Mouse (Mus musculus): ENCODE data around the gene Gabrg3. TPM values are rescaled to one million over a fixed set of nuclear protein-coding genes. Genes with fewer than 3 reads are reported as not detected.
"Not testable (repeated sequence)": the region's sequence is repeated elsewhere in the genome, so short reads cannot be mapped to it uniquely, and the experiment has no call there.

Gabrg3 gene
- polyA plus RNA-seq, 1 experiment from 2014 or later = 1.7 TPM

DNA sequence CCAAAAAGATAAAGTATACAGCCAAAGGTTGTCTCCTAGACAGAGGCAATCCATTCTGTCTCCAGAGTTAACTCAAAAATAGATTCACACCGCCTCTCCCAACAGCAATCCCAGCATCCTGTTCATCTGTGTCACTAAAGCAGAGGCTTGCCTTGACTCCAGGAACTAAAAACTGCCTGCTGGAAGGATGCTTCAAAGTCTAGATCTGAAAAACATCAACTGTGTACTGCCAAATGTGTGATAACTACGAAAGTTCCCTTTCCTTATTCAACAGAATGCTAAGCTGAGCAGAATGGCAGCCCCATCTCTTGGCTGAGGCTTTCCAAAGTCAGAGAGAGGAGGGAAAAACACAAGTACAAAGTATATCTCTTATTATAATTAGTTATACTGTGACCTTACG, 90.3 kb downstream of the Gabrg3 start:
- H3K9me3 ChIP-seq = no peaks in the 10 kb centered on the region
- no peak overlapping the region for H3K4me2 ChIP-seq (replicated peaks)
- H3K9ac ChIP-seq (replicated peaks) = no peak overlapping the region
- H3K4me1 ChIP-seq (replicated peaks) = no peaks in the 10 kb centered on the region
- no peak overlapping the region for H3K4me3 ChIP-seq (replicated peaks)
- no peak for ATAC-seq
- 82% methylated on average over 3 of the region's 3 CpGs for WGBS
- H3K27me3 ChIP-seq = no peaks in the 10 kb centered on the region
- no peak overlapping the region for H3K27ac ChIP-seq
- H3K36me3 ChIP-seq = no peaks in the 10 kb centered on the region

DNA sequence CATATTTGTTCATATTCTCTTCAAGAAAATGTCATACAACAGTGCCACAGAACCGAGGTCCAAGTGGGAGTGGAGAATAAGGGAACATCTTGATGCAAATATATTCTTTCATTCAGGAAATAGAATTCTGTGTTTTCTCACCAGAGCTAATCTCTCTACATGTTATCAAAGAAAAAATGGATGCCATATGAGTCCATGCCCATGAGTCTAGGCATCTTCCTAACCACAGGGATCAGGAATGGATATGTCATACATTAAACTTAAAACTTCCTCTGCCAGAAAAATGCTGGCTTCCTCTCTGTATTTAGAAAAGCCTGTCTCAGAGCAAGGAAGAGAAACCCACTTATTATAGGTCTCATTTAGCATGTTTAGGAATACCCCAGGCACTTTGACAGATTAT, 92.9 kb downstream of the Gabrg3 start:
- Histone ChIP-seq H3K36me3 (no peaks in the 10 kb centered on the region), H3K27ac (no peak overlapping the region), H3K9ac (replicated peaks) (no peak overlapping the region), H3K4me3 (replicated peaks) (no peak overlapping the region), H3K9me3 (no peaks in the 10 kb centered on the region), H3K27me3 (no peaks in the 10 kb centered on the region), H3K4me2 (replicated peaks) (no peak overlapping the region), H3K4me1 (replicated peaks) (no peaks in the 10 kb centered on the region)
- ATAC-seq = no peak
- 78% methylated on average over 1 of the region's 1 CpGs for WGBS

DNA sequence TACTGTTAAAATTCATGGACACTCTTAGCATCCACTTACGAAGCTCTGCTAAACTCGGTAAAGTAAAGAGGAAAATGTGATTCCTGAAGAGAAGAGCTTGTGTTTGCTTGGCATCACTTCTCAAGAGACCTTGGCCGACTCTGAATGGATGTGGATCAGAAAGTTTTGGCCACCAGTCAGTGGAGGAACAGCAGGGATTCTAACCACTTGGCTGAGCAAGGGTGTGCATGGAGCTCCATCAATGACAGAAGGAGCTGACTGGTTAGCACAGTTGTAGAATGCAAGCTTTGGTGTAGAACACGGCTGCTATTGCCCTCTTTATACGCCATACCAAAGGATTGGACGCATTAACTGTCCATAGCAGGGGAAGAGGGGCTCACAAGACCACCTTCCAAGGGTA, 93.4 kb downstream of the Gabrg3 start:
- H3K4me1 ChIP-seq (replicated peaks) = no peaks in the 10 kb centered on the region
- no peak overlapping the region for H3K9ac ChIP-seq (replicated peaks)
- no peak for ATAC-seq
- H3K27me3 ChIP-seq = no peaks in the 10 kb centered on the region
- H3K9me3 ChIP-seq = no peaks in the 10 kb centered on the region
- WGBS = 90% methylated on average over 6 of the region's 6 CpGs
- H3K4me2 ChIP-seq (replicated peaks) = no peak overlapping the region
- H3K27ac ChIP-seq = no peak overlapping the region
- no peaks in the 10 kb centered on the region for H3K36me3 ChIP-seq
- no peak overlapping the region for H3K4me3 ChIP-seq (replicated peaks)

DNA sequence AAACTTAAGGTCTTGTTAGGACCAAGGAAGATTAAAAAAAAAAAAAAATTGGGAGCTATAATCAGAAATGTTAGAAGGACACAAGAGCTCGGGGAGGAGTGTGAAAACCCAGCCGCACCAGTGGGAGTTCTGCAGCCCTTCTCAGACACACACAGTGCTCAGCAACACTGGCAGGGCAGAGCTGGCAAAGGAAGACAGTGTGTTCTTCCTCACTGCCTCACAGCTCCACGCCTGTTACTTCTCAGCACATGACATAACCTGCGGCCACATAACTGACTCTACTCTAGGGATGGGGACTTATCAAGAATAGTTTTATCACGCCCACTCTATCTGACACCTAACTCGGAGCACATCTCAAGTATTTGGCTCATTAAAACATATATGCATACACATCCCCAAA, 103.8 kb downstream of the Gabrg3 start:
- Histone ChIP-seq H3K4me2 (replicated peaks) (no peak overlapping the region), H3K27ac (no peak overlapping the region), H3K9ac (replicated peaks) (no peak overlapping the region), H3K9me3 (no peaks in the 10 kb centered on the region), H3K4me1 (replicated peaks) (no peaks in the 10 kb centered on the region), H3K36me3 (no peaks in the 10 kb centered on the region), H3K4me3 (replicated peaks) (no peak overlapping the region), H3K27me3 (no peaks in the 10 kb centered on the region)
- ATAC-seq = no peak
- WGBS = 92% methylated on average over 6 of the region's 6 CpGs

DNA sequence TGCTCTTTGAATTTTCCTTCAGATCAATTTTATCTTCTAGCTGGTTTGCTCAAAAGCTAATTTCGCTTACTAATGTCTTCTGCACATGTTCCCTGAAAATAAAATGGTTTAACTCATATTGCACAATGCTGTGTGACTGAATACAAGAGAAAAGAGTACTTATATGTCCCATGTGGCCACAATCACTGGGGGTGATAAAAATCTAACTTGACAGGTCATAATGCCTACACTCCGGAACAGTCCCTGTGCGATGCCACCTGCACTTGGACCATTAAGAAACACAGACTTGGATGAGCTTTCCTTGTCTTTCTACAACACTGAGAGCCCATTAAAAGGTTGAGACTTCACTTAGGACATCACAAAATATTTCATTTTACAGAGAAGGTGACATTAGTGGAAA, 108.1 kb downstream of the Gabrg3 start:
- no peak overlapping the region for H3K27ac ChIP-seq
- H3K4me2 ChIP-seq (replicated peaks) = no peak overlapping the region
- H3K9me3 ChIP-seq = no peaks in the 10 kb centered on the region
- no peaks in the 10 kb centered on the region for H3K4me1 ChIP-seq (replicated peaks)
- no peak overlapping the region for H3K9ac ChIP-seq (replicated peaks)
- no peaks in the 10 kb centered on the region for H3K36me3 ChIP-seq
- no peaks in the 10 kb centered on the region for H3K27me3 ChIP-seq
- ATAC-seq = no peak
- 89% methylated on average over 3 of the region's 3 CpGs for WGBS
- no peak overlapping the region for H3K4me3 ChIP-seq (replicated peaks)

DNA sequence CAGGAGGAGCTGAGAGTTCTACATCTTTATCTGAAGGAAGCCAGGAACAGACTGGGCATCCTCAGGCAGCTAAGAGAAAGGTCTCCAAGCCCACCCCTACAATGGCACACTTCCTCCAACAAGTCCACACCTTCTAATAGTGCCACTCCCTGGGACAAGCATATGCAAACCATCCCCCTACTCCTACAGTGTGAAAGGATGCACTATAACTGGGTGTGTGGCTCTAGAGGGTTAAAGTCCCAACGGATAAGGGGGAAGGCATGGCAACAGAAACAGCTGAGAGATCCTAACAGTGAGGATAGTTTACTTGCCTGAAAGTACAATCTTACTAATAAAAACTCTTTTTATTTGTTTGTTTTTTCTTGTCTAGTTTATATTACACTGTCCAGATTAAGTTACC, 126.8 kb downstream of the Gabrg3 start:
- Histone ChIP-seq H3K27ac (no peak overlapping the region), H3K9ac (replicated peaks) (no peak overlapping the region), H3K36me3 (no peaks in the 10 kb centered on the region), H3K4me2 (replicated peaks) (no peak overlapping the region), H3K27me3 (no peaks in the 10 kb centered on the region), H3K4me3 (replicated peaks) (no peak overlapping the region), H3K4me1 (replicated peaks) (no peaks in the 10 kb centered on the region), H3K9me3 (peaks cover 5% of the 10 kb centered on the region; the same call in 1 of the 2 replicates)
- ATAC-seq = no peak
- WGBS = 71% methylated on average over 1 of the region's 1 CpGs

DNA sequence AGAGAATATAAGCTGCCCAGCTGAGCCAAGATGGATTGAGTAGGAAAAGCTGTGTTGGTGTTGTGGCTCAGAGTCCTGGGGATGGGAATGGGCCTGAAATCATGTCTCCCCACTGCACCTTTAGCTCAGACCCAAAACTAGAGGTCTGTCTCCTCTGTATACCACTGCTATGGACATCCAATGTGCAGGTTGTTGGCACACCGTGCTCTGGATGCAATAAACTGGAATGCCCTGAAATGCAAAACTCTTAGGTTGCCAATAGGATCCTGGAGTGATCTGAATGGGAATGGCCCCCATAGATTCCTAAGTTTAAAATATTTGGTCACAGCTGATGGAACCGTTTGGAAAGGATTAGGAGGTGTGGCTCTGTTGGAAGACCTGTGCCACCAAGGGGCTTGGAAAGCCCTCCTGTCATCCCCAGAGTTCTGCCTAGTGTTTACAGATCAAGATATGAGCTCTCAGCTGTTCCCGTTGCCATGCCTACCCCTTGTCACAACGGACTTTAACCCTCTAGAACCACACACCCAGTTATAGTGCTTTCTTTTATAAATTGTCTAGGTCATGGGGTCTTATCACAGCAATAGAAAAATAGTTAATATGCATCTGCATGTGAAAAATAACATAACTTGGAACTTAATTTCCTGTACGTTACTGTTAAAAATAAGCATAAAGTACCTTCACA, 128.0 kb downstream of the Gabrg3 start:
- ATAC-seq = no peak
- Histone ChIP-seq H3K4me2 (replicated peaks) (no peak overlapping the region), H3K9ac (replicated peaks) (no peak overlapping the region), H3K4me3 (replicated peaks) (no peak overlapping the region), H3K36me3 (no peaks in the 10 kb centered on the region), H3K9me3 (peaks cover 5% of the 10 kb centered on the region; the same call in 1 of the 2 replicates), H3K4me1 (replicated peaks) (no peaks in the 10 kb centered on the region), H3K27ac (no peak overlapping the region), H3K27me3 (no peaks in the 10 kb centered on the region)
- WGBS = 83% methylated on average over 5 of the region's 5 CpGs

DNA sequence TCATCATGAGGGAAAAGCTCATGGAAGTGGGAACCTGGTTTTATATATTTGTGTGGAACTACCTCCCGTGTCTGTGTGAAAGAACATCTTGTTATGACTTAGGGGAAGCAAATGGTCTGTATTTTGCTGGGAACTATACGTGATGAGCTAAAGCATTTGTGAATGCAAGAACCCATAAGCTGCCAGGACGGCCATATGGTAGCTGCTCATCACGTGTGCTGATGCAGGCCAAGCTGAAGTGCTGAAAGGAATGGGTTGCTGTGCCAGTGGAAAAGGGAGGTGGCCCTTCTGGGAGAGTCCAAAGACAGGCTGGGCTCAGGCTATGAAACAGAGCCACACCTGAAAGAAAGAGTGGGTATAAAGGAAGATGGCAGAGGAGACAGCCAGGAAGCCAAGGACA, 143.0 kb downstream of the Gabrg3 start:
- no peaks in the 10 kb centered on the region for H3K4me1 ChIP-seq (replicated peaks)
- no peak overlapping the region for H3K27ac ChIP-seq
- H3K4me3 ChIP-seq (replicated peaks) = no peak overlapping the region
- no peak overlapping the region for H3K4me2 ChIP-seq (replicated peaks)
- ATAC-seq = no peak
- WGBS = 87% methylated on average over 4 of the region's 4 CpGs
- H3K36me3 ChIP-seq = no peaks in the 10 kb centered on the region
- H3K9ac ChIP-seq (replicated peaks) = no peak overlapping the region
- no peaks in the 10 kb centered on the region for H3K27me3 ChIP-seq
- no peaks in the 10 kb centered on the region for H3K9me3 ChIP-seq

DNA sequence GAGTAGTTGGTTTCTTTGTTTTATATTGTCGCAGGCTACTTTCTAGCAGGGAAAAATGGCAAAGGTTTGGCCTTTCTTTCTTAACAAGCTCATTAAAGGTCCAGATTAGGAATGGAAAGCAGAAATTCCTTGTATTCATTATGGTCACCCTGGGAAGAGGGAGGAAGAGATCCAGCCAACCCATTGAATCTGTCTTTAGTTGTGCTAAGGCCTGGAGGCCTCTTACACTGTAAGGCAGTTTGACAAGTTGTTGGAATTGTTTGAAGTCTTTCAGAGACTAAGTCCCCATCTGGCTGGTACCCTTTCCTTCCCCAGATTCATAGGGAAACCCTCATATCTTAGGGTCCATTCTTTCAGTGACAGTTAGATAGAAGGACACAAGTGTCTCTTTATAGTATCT, 172.9 kb downstream of the Gabrg3 start:
- H3K4me3 ChIP-seq (replicated peaks) = no peak overlapping the region
- no peaks in the 10 kb centered on the region for H3K4me1 ChIP-seq (replicated peaks)
- no peak overlapping the region for H3K4me2 ChIP-seq (replicated peaks)
- no peak overlapping the region for H3K9ac ChIP-seq (replicated peaks)
- WGBS = 65% methylated on average over 1 of the region's 1 CpGs
- H3K36me3 ChIP-seq = no peaks in the 10 kb centered on the region
- no peak for ATAC-seq
- H3K27me3 ChIP-seq = no peaks in the 10 kb centered on the region
- no peaks in the 10 kb centered on the region for H3K9me3 ChIP-seq
- no peak overlapping the region for H3K27ac ChIP-seq

DNA sequence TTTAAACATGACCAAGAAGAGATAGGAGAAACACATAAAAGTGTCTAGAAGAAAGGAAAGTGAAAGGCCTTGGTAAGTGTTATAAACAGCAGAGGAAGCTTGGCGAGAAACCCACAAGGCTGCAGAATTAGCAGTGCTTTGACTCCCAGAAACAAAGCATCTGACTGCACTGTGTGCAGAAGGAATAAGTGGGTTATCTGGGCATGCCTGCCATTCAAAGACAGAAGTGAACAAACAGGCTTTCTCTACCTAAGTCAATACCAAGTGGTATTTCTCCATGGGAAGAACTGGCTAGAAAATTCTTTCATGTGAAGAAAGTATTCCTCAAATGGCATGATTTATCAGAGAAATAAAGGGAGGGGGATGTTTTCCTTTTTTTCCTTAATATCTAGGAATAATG, 201.0 kb downstream of the Gabrg3 start:
- H3K27me3 ChIP-seq = no peaks in the 10 kb centered on the region
- 29% methylated on average over 1 of the region's 1 CpGs for WGBS
- no peak overlapping the region for H3K4me3 ChIP-seq (replicated peaks)
- H3K9ac ChIP-seq (replicated peaks) = no peak overlapping the region
- H3K27ac ChIP-seq = no peak overlapping the region
- no peak overlapping the region for H3K4me2 ChIP-seq (replicated peaks)
- no peak for ATAC-seq
- H3K36me3 ChIP-seq = no peaks in the 10 kb centered on the region
- no peaks in the 10 kb centered on the region for H3K4me1 ChIP-seq (replicated peaks)
- H3K9me3 ChIP-seq = no peaks in the 10 kb centered on the region

DNA sequence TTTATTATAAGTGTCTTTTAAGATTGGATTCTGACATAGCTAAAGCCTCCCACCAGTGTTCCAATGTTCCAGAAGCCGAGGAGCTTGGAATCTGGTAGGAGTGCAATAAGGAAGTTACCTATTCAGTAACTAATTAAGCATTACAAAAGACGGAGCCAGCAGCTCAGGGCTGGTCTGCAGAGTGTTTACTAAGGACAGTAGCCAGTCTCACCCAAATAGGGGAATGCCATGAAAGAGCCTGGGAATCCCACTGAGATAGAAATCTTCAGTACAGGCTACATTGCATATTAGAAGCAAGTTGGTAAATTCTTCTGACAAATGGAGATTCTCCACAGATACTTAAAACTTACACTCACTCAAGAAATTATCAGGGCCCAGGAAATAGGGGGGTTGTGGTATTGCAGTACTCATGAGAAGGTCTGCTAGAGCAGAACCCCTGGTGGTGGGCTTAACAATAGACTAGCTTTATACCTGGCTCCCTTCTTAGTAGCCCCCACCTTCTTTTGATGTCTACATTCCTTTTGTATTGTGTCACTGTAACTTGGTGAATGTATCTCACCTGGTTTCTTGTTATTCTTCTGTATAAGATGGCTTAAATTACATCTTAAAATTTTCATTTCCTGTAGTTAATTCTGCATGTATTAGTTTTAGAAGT, 211.0 kb downstream of the Gabrg3 start:
- ATAC-seq; H3K4me1 ChIP-seq (replicated peaks); H3K9me3 ChIP-seq; H3K4me2 ChIP-seq (replicated peaks); H3K36me3 ChIP-seq; H3K4me3 ChIP-seq (replicated peaks); H3K27ac ChIP-seq; H3K9ac ChIP-seq (replicated peaks); H3K27me3 ChIP-seq: not testable (repeated sequence)
- 62% methylated on average over 2 of the region's 2 CpGs for WGBS

DNA sequence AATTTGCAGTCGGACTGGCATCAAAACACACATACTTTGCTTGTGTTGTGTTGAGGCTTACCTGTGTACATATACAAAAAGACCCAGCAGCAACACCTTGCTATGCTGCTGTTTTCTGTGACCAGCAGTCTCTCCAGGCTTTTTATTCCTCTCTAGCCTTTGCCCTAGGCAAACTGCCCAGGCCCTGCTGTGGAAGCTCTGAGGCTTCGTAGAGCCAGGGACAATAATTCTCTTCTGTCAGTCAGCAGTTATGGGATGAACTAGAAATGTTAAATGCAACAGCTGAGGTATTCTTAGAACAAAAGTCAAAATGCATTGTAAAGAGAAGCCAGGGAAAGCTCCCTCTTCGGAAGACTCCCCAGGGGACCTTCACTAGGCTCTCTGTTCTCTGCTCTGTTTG, 220.1 kb downstream of the Gabrg3 start:
- Histone ChIP-seq H3K4me3 (replicated peaks) (no peak overlapping the region), H3K27ac (no peak overlapping the region), H3K27me3 (no peaks in the 10 kb centered on the region), H3K4me1 (replicated peaks) (no peaks in the 10 kb centered on the region), H3K9ac (replicated peaks) (no peak overlapping the region), H3K4me2 (replicated peaks) (no peak overlapping the region), H3K36me3 (no peaks in the 10 kb centered on the region), H3K9me3 (no peaks in the 10 kb centered on the region)
- WGBS = 56% methylated on average over 3 of the region's 3 CpGs
- ATAC-seq = no peak

DNA sequence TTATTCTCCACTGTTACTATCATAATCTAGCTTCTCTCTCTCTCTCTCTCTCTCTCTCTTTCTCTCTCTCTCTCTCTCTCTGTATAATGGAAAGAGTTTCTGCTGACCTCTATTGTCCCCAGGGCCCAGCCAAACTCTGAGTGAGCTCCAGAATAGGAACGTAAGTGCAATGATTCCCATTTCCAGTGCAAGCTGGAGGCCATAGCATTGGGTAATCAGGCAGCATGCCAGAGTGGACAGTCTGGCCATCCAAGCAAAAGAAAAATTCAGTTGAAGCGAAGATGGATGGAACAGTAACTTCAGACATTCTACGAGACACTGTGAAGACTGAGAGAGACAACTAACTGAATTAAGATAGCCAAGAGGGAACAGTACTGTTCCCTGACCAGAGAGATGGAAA, 228.8 kb downstream of the Gabrg3 start:
- H3K36me3 ChIP-seq = no peaks in the 10 kb centered on the region
- H3K9me3 ChIP-seq = no peaks in the 10 kb centered on the region
- H3K4me2 ChIP-seq (replicated peaks) = no peak overlapping the region
- no peak overlapping the region for H3K27ac ChIP-seq
- H3K27me3 ChIP-seq = no peaks in the 10 kb centered on the region
- no peak overlapping the region for H3K4me3 ChIP-seq (replicated peaks)
- WGBS = 87% methylated on average over 3 of the region's 3 CpGs
- H3K4me1 ChIP-seq (replicated peaks) = no peaks in the 10 kb centered on the region
- no peak overlapping the region for H3K9ac ChIP-seq (replicated peaks)
- ATAC-seq = no peak
